Mouse (Mus musculus): ENCODE results near the gene 4933428G20Rik. TPM values are rescaled to one million over a fixed set of nuclear protein-coding genes. Genes with fewer than 3 reads are reported as not detected.

4933428G20Rik gene
- polyA plus RNA-seq, 1 experiment = 1.0 TPM

- peaks cover 80% of the 10 kb centered on the region for H3K27me3 ChIP-seq (ENCODE audit: control insufficient read depth, insufficient read depth, insufficient read length)
These were observed 34.5 kb upstream of the 4933428G20Rik start for GRCm38 (mm10) chr11:97534442-97535307.

GRCm38 (mm10) chr11:97533653-97534052 is 33.5 kb upstream of the 4933428G20Rik start:
- H3K79me2 ChIP-seq (ENCODE audit: control insufficient read depth, insufficient read depth) = no peaks in the 10 kb centered on the region
- H3K36me3 ChIP-seq (ENCODE audit: control insufficient read depth, insufficient read depth) = no peaks in the 10 kb centered on the region
- TF ChIP-seq TCF12 (IDR thresholded peaks at IDR 0.05; ENCODE audit: insufficient read depth, poor library complexity, severe bottlenecking) (no peak), MAX (IDR thresholded peaks at IDR 0.05; ENCODE audit: low read depth) (no peak), SRF (IDR thresholded peaks at IDR 0.05; ENCODE audit: control insufficient read depth, insufficient read length, low read depth) (no peak), TCF3 (IDR thresholded peaks at IDR 0.05; ENCODE audit: insufficient read length, low read depth) (no peak), POLR2AphosphoS2 (IDR thresholded peaks at IDR 0.05; ENCODE audit: insufficient read length, low read depth) (no peak), MYOD1 (IDR thresholded peaks at IDR 0.05; ENCODE audit: control insufficient read depth in 1 of 3, insufficient read length in 2 of 3, low read depth in 2 of 3) (no peak), E2F4 (IDR thresholded peaks at IDR 0.05; ENCODE audit: insufficient read depth) (no peak), REST (IDR thresholded peaks at IDR 0.05; ENCODE audit: insufficient read depth, insufficient read length) (no peak), USF1 (IDR thresholded peaks at IDR 0.05; ENCODE audit: low read depth) (no peak)
- no peak overlapping the region for H3K4me3 ChIP-seq
- H3ac ChIP-seq (ENCODE audit: control insufficient read depth, insufficient read length) = no peak overlapping the region
- peaks cover 81% of the 10 kb centered on the region for H3K27me3 ChIP-seq (ENCODE audit: control insufficient read depth, insufficient read depth, insufficient read length)
- no peak overlapping the region for H3K4me2 ChIP-seq (ENCODE audit: low read depth)

More at GRCm38 (mm10) chr11:97534442-97535307, 34.5 kb upstream of the 4933428G20Rik start:
- Histone ChIP-seq H3K4me3 (no peak overlapping the region), H3K36me3 (ENCODE audit: control insufficient read depth, insufficient read depth) (no peaks in the 10 kb centered on the region), H3ac (ENCODE audit: control insufficient read depth, insufficient read length) (no peak overlapping the region), H3K4me2 (ENCODE audit: low read depth) (no peak overlapping the region), H3K79me2 (ENCODE audit: control insufficient read depth, insufficient read depth) (no peaks in the 10 kb centered on the region)
- TF ChIP-seq MYOD1 (IDR thresholded peaks at IDR 0.05; ENCODE audit: control insufficient read depth in 1 of 3, insufficient read length in 2 of 3, low read depth in 2 of 3) (no peak), POLR2AphosphoS2 (IDR thresholded peaks at IDR 0.05; ENCODE audit: insufficient read length, low read depth) (no peak), TCF3 (IDR thresholded peaks at IDR 0.05; ENCODE audit: insufficient read length, low read depth) (no peak), REST (IDR thresholded peaks at IDR 0.05; ENCODE audit: insufficient read depth, insufficient read length) (no peak), POLR2A (IDR thresholded peaks at IDR 0.05; ENCODE audit: insufficient read length, low read depth) (no peak), CEBPB (IDR thresholded peaks at IDR 0.05; ENCODE audit: insufficient read depth, poor library complexity, severe bottlenecking) (no peak), TCF12 (IDR thresholded peaks at IDR 0.05; ENCODE audit: insufficient read depth, poor library complexity, severe bottlenecking) (no peak), MYOG (IDR thresholded peaks at IDR 0.05; ENCODE audit: control insufficient read depth in 1 of 3, insufficient read depth in 1 of 3, insufficient read length in 2 of 3, low read depth in 2 of 3) (no peak)

GRCm38 (mm10) chr11:97532950-97533582 is 32.9 kb upstream of the 4933428G20Rik start:
- TF ChIP-seq TCF3 (IDR thresholded peaks at IDR 0.05; ENCODE audit: insufficient read length, low read depth) (no peak), REST (IDR thresholded peaks at IDR 0.05; ENCODE audit: insufficient read depth, insufficient read length) (no peak), USF1 (IDR thresholded peaks at IDR 0.05; ENCODE audit: low read depth) (no peak), POLR2A (IDR thresholded peaks at IDR 0.05; ENCODE audit: insufficient read length, low read depth) (no peak)
- H3K4me3 ChIP-seq = no peak overlapping the region

GRCm38 (mm10) chr11:97532354-97532753 is 32.2 kb upstream of the 4933428G20Rik start:
- no peak for TF ChIP-seq MYOG (IDR thresholded peaks at IDR 0.05; ENCODE audit: control insufficient read depth in 1 of 3, insufficient read depth in 1 of 3, insufficient read length in 2 of 3, low read depth in 2 of 3)
- no peak for TF ChIP-seq POLR2A (IDR thresholded peaks at IDR 0.05; ENCODE audit: insufficient read length, low read depth)
- TF ChIP-seq CEBPB (IDR thresholded peaks at IDR 0.05; ENCODE audit: insufficient read depth, poor library complexity, severe bottlenecking) = no peak
- TF ChIP-seq MYOD1 (IDR thresholded peaks at IDR 0.05; ENCODE audit: control insufficient read depth in 1 of 3, insufficient read length in 2 of 3, low read depth in 2 of 3) = no peak
- no peak for TF ChIP-seq MAX (IDR thresholded peaks at IDR 0.05; ENCODE audit: low read depth)
- no peak for TF ChIP-seq USF1 (IDR thresholded peaks at IDR 0.05; ENCODE audit: low read depth)
- TF ChIP-seq POLR2AphosphoS2 (IDR thresholded peaks at IDR 0.05; ENCODE audit: insufficient read length, low read depth) = no peak
- Histone ChIP-seq H3K4me2 (ENCODE audit: low read depth) (peak overlapping the region; percentile 100), H3K79me2 (ENCODE audit: control insufficient read depth, insufficient read depth) (no peaks in the 10 kb centered on the region), H3K27me3 (ENCODE audit: control insufficient read depth, insufficient read depth, insufficient read length) (peaks cover 77% of the 10 kb centered on the region), H3K36me3 (ENCODE audit: control insufficient read depth, insufficient read depth) (no peaks in the 10 kb centered on the region), H3ac (ENCODE audit: control insufficient read depth, insufficient read length) (no peak overlapping the region), H3K4me3 (no peak overlapping the region)

More at GRCm38 (mm10) chr11:97532950-97533582, 32.9 kb upstream of the 4933428G20Rik start:
- Histone ChIP-seq H3K36me3 (ENCODE audit: control insufficient read depth, insufficient read depth) (no peaks in the 10 kb centered on the region), H3K4me2 (ENCODE audit: low read depth) (no peak overlapping the region), H3K79me2 (ENCODE audit: control insufficient read depth, insufficient read depth) (no peaks in the 10 kb centered on the region), H3ac (ENCODE audit: control insufficient read depth, insufficient read length) (no peak overlapping the region), H3K27me3 (ENCODE audit: control insufficient read depth, insufficient read depth, insufficient read length) (peaks cover 84% of the 10 kb centered on the region)

Data from myocyte (in vitro differentiated cells).